Mouse (Mus musculus): ENCODE measurements around the gene Map3k11. TPM values are rescaled to one million over a fixed set of nuclear protein-coding genes. Genes with fewer than 3 reads are reported as not detected.

Gene Map3k11
- polyA plus RNA-seq, 1 experiment = 23.1 TPM

DNA sequence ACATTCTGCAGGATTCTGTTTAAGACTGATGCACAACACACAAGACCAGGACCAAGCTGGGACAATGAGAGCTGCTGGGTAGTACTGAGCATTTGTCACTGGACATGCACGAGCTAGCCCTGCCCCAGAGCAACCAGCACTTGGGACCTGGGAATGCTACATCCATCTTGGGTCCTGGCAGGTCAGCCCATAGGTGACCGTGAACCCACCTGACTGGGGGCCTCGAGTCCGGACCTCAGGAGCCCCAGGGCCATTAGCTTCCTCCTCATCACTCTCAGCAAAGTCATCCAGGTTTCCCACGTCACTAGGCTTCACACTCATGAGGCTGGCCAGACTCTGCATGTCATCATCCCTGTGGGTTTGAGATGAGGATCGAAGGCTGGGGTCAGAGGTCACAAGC is 32.7 kb downstream of the Map3k11 start:
- peaks cover 2% of the 10 kb centered on the region for H3K4me1 ChIP-seq (ENCODE audit: control insufficient read depth, insufficient read depth, low read length)
- H3K4me3 ChIP-seq (ENCODE audit: insufficient read depth, low read length) = no peak overlapping the region
- H3K27ac ChIP-seq (ENCODE audit: insufficient read depth, low read length) = no peak overlapping the region
- TF ChIP-seq POLR2A (IDR thresholded peaks at IDR 0.05; ENCODE audit: extremely low read depth, insufficient read depth, low read length) (no peak), CTCF (IDR thresholded peaks at IDR 0.05; ENCODE audit: extremely low read depth, insufficient read depth, low read length) (no peak)

DNA sequence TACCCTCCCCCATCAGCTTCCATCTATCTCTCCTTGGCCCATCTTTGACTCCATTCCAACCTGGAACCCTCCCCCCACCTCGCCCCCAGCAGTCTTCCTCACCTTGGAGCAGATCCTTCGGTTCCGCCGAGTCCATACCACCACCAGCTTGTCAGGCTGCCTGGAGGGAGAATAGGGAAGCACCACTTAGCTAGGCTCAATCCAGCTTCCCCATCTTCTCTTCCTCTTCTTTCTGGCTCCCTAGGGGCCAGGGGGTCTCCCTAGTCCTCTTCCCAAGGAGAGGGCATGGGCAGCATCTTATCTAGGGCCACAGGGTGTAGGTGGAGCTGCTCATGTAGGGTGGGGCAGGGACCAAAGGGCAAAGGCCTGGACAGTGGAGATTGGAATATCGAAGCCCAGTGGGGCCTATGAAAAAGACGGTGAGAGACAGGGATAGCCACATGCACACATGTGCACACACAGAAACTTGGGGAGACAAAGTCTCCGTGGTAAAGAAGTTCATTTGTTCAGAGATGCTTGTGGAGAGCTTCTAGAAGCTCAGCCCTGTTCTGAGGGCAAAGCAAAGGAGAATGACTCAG is 34.4 kb downstream of the Map3k11 start:
- Histone ChIP-seq H3K27ac (ENCODE audit: insufficient read depth, low read length) (no peak overlapping the region), H3K4me1 (ENCODE audit: control insufficient read depth, insufficient read depth, low read length) (peaks cover 3% of the 10 kb centered on the region; the same call in 1 of the 2 replicates), H3K4me3 (ENCODE audit: insufficient read depth, low read length) (no peak overlapping the region)
- TF ChIP-seq POLR2A (IDR thresholded peaks at IDR 0.05; ENCODE audit: extremely low read depth, insufficient read depth, low read length) (no peak), CTCF (IDR thresholded peaks at IDR 0.05; ENCODE audit: extremely low read depth, insufficient read depth, low read length) (no peak)

GRCm38 (mm10) chr19:5723934-5724548 is 35.5 kb downstream of the Map3k11 start:
- Histone ChIP-seq H3K4me1 (ENCODE audit: control insufficient read depth, insufficient read depth, low read length) (peaks cover 5% of the 10 kb centered on the region; the same call in 1 of the 2 replicates), H3K27ac (ENCODE audit: insufficient read depth, low read length) (no peak overlapping the region), H3K4me3 (ENCODE audit: insufficient read depth, low read length) (no peak overlapping the region)
- TF ChIP-seq POLR2A (IDR thresholded peaks at IDR 0.05; ENCODE audit: extremely low read depth, insufficient read depth, low read length) (no peak), CTCF (IDR thresholded peaks at IDR 0.05; ENCODE audit: extremely low read depth, insufficient read depth, low read length) (no peak)

- TF ChIP-seq POLR2A (IDR thresholded peaks at IDR 0.05; ENCODE audit: extremely low read depth, insufficient read depth, low read length) (no peak), CTCF (IDR thresholded peaks at IDR 0.05; ENCODE audit: extremely low read depth, insufficient read depth, low read length) (no peak)
- no peak overlapping the region for H3K27ac ChIP-seq (ENCODE audit: insufficient read depth, low read length)
Measured at GRCm38 (mm10) chr19:5724549-5724941, 36.0 kb downstream of the Map3k11 start.

GRCm38 (mm10) chr19:5725029-5725707 is 36.6 kb downstream of the Map3k11 start:
- TF ChIP-seq POLR2A (IDR thresholded peaks at IDR 0.05; ENCODE audit: extremely low read depth, insufficient read depth, low read length) (no peak), CTCF (IDR thresholded peaks at IDR 0.05; ENCODE audit: extremely low read depth, insufficient read depth, low read length) (no peak)
- Histone ChIP-seq H3K4me1 (ENCODE audit: control insufficient read depth, insufficient read depth, low read length) (peaks cover 5% of the 10 kb centered on the region; the same call in 1 of the 2 replicates), H3K4me3 (ENCODE audit: insufficient read depth, low read length) (peak overlapping the region; percentile 19; the same call in 1 of the 2 replicates), H3K27ac (ENCODE audit: insufficient read depth, low read length) (no peak overlapping the region)

More at GRCm38 (mm10) chr19:5724549-5724941, 36.0 kb downstream of the Map3k11 start:
- Histone ChIP-seq H3K4me1 (ENCODE audit: control insufficient read depth, insufficient read depth, low read length) (peaks cover 5% of the 10 kb centered on the region; the same call in 1 of the 2 replicates), H3K4me3 (ENCODE audit: insufficient read depth, low read length) (no peak overlapping the region)

DNA sequence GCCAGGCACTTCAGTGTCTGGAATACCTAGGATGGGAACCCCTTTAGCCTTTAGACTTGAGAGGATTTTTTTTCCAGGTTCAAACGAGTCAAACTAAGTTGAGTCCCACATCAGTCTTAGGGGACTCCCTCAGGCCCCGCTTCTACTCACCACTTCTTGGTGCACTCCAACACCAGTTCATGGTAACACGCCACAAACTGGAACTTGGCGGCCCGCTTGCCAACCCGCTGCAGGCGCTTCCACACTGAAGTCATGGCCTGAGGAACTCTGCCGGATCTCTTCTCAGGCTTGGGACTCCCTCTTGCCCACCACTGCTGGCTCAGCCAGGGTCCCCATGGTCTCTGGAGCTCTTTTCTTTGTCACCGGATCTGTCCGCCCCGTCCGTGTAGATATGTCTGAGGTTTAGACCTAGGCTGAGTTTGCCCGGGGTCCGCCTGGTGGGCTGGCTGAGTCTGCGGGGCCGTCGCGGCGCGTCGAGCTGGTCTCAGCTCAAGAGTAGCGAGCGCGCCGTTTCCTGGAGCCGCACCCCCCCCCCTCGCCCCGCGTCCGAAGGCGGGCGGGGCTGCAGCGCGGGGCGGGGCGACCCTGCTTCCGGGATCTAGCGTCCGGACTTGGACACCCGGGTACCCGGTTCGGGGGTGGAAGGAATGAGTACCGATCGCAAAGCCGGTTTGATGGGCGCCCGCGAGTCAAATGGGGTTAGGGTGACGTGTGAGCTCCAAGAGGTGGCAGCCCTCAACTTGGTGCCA is 37.4 kb downstream of the Map3k11 start, which contains the start of gene Ehbp1l1:
TSS of gene Ehbp1l1 (minus strand) at position 551 of the 749 bp plus-strand sequence.
- Histone ChIP-seq H3K4me1 (ENCODE audit: control insufficient read depth, insufficient read depth, low read length) (peaks cover 7% of the 10 kb centered on the region; the same call in 1 of the 2 replicates), H3K27ac (ENCODE audit: insufficient read depth, low read length) (0 out of 2 replicates have a peak within 1 kb of the TSS, but pooled peaks have one; percentile 32), H3K4me3 (ENCODE audit: insufficient read depth, low read length) (peak within 1 kb of the TSS; percentile 81)
- TF ChIP-seq CTCF (IDR thresholded peaks at IDR 0.05; ENCODE audit: extremely low read depth, insufficient read depth, low read length) = no peak
- TF ChIP-seq POLR2A (IDR thresholded peaks at IDR 0.05; ENCODE audit: extremely low read depth, insufficient read depth, low read length) = no peak

DNA sequence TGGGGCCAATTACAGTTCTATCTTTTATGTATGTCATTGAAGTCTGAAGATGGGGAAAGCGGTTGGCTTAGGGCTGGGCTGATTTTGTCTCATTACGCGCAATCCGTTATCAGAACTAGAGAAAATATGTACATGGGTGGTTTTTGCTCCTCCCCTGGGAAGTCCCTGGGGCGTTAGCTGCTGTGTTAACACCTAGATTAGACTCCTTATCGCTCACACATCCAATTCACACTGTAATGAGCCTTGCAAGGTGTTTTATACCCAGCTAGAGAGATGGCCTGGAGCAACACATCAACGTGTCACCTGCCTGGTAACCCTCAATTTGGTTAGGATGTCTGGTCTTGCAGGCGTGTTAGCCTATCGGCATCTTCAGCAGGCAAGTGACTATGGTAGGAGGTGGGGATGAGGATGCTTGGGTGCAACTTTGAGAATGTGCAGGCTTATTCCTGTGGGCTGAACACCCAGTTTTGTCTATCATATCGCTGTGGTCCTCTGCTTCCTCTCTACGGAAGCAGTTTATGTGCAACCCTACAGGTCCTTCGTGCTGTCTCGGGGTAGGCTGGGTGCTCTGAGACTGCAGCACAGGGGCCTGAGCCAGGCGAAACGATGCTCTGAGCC is 38.5 kb downstream of the Map3k11 start:
- TF ChIP-seq POLR2A (IDR thresholded peaks at IDR 0.05; ENCODE audit: extremely low read depth, insufficient read depth, low read length) (no peak), CTCF (IDR thresholded peaks at IDR 0.05; ENCODE audit: extremely low read depth, insufficient read depth, low read length) (no peak)

DNA sequence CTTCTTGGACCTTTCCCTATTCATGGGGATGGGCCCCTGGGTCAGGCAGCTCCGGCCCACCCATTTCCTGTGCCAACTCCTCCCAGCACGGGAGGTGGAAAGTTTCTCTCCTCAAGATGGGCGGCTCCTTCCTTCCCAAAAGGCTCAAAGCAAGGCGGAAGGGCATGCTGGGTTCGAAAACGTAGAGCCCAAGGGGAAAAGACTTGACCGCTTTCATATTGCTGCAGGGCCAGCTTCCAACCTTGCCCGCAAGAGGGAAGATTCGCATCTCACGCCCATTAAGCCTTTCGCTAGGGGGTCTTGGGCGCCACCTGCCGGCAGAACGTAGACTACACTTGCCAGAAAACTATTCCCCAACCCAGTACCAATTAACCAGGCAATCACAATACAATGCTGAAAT is 39.2 kb downstream of the Map3k11 start:
- H3K4me1 ChIP-seq (ENCODE audit: control insufficient read depth, insufficient read depth, low read length) = peaks cover 7% of the 10 kb centered on the region; the same call in 1 of the 2 replicates

More for the DNA sequence above, 38.5 kb downstream of the Map3k11 start:
- Histone ChIP-seq H3K4me1 (ENCODE audit: control insufficient read depth, insufficient read depth, low read length) (peaks cover 7% of the 10 kb centered on the region; the same call in 1 of the 2 replicates), H3K27ac (ENCODE audit: insufficient read depth, low read length) (no peak overlapping the region), H3K4me3 (ENCODE audit: insufficient read depth, low read length) (peak overlapping the region; percentile 81; the same call in 1 of the 2 replicates)

More for the DNA sequence above, 39.2 kb downstream of the Map3k11 start:
- H3K27ac ChIP-seq (ENCODE audit: insufficient read depth, low read length) = no peak overlapping the region
- peak overlapping the region; percentile 81 for H3K4me3 ChIP-seq (ENCODE audit: insufficient read depth, low read length)
- TF ChIP-seq POLR2A (IDR thresholded peaks at IDR 0.05; ENCODE audit: extremely low read depth, insufficient read depth, low read length) (no peak), CTCF (IDR thresholded peaks at IDR 0.05; ENCODE audit: extremely low read depth, insufficient read depth, low read length) (peak; percentile 94)
